Mouse (Mus musculus) mature B cell (primary cell): Measurements from ENCODE around the gene Fam133b.
"Not testable (repeated sequence)": the region's sequence is repeated elsewhere in the genome, so short reads cannot be mapped to it uniquely, and the experiment has no call there.

Source experiments
- in situ Hi-C: fragments of 300-500 bp; cut with MboI; formaldehyde crosslinking; loops from 2 replicates; pipeline ENCODE4 v1.14.3; 2019

The Fam133b gene

GRCm38 (mm10) chr5:3520493-3521359 lies 22.9 kb upstream of the Fam133b start:
- in situ Hi-C loops, result no loop called here

GRCm38 (mm10) chr5:3521741-3522140 lies 21.9 kb upstream of the Fam133b start:
- in situ Hi-C loops, result no loop called here

GRCm38 (mm10) chr5:3522826-3523225 lies 20.8 kb upstream of the Fam133b start:
- in situ Hi-C loops, result no loop called here

- in situ Hi-C loops, result no loop called here
These were observed 16.5 kb upstream of the Fam133b start for GRCm38 (mm10) chr5:3527041-3527691.

GRCm38 (mm10) chr5:3529585-3530189 lies 13.9 kb upstream of the Fam133b start:
- in situ Hi-C loops, result no loop called here

GRCm38 (mm10) chr5:3532048-3532447 lies 11.6 kb upstream of the Fam133b start:
- in situ Hi-C loops, result not testable (repeated sequence)

GRCm38 (mm10) chr5:3536592-3537212 lies 6.9 kb upstream of the Fam133b start:
- in situ Hi-C loops, result no loop called here

GRCm38 (mm10) chr5:3538505-3539472 lies 4.8 kb upstream of the Fam133b start:
- in situ Hi-C loops, result no loop called here

- in situ Hi-C loops, result no loop called here
These were observed 1.8 kb upstream of the Fam133b start for GRCm38 (mm10) chr5:3541871-3542270.

GRCm38 (mm10) chr5:3544480-3544769 lies 792 bp downstream of the Fam133b start:
- in situ Hi-C loops, result no loop called here

GRCm38 (mm10) chr5:3546226-3546625 lies 2.6 kb downstream of the Fam133b start:
- in situ Hi-C loops, result no loop called here

- in situ Hi-C loops, result no loop called here
These were observed 7.8 kb downstream of the Fam133b start for GRCm38 (mm10) chr5:3551481-3551880.

- in situ Hi-C loops, result no loop called here
These were observed 10.6 kb downstream of the Fam133b start for GRCm38 (mm10) chr5:3554198-3554597.

- in situ Hi-C loops, result no loop called here
These were observed 27.6 kb downstream of the Fam133b start, which contains the start of gene 1700109H08Rik for GRCm38 (mm10) chr5:3571266-3571665. Gene 1700109H08Rik, plus strand, starts transcription at chr5:3571566.

GRCm38 (mm10) chr5:3574825-3575224 lies 31.2 kb downstream of the Fam133b start:
- in situ Hi-C loops, result no loop called here

GRCm38 (mm10) chr5:3577939-3578338 lies 34.3 kb downstream of the Fam133b start:
- in situ Hi-C loops, result no loop called here

GRCm38 (mm10) chr5:3579066-3579465 lies 35.4 kb downstream of the Fam133b start:
- in situ Hi-C loops, result no loop called here

GRCm38 (mm10) chr5:3595693-3596398 lies 52.2 kb downstream of the Fam133b start, which contains the start of gene Pex1:
Gene Pex1, plus strand, starts transcription at chr5:3596066.
- in situ Hi-C loops, result no loop called here

GRCm38 (mm10) chr5:3596399-3596766 lies 52.8 kb downstream of the Fam133b start, which contains the start of gene Rbm48:
Gene Rbm48, minus strand, starts transcription at chr5:3596585.
- in situ Hi-C loops, result no loop called here

GRCm38 (mm10) chr5:3597171-3597570 lies 53.5 kb downstream of the Fam133b start:
- in situ Hi-C loops, result no loop called here

GRCm38 (mm10) chr5:3598766-3599165 lies 55.1 kb downstream of the Fam133b start:
- in situ Hi-C loops, result no loop called here
